Mouse (Mus musculus) ES-E14 (cell line): ENCODE data around the gene Bcat1. TPM values are rescaled to one million over a fixed set of nuclear protein-coding genes. Genes with fewer than 3 reads are reported as not detected.

Experiments
- DNase-seq: peaks from one replicate; pipeline ENCODE4 v3.0.0-alpha.2; 2013; ENCODE audit warnings: low read depth, low spot score
- H3K27ac ChIP-seq: 2 replicates; pipeline ENCODE4 v1.5.1; 2012; ENCODE audit warnings: low read depth, mild to moderate bottlenecking, low read length, moderate library complexity, mixed read lengths; ENCODE audit not compliant: poor library complexity, insufficient read depth, severe bottlenecking
- H3K36me3 ChIP-seq: 2 replicates; pipeline ENCODE4 v1.6.1; 2012; ENCODE audit warnings: mild to moderate bottlenecking, low read length, moderate library complexity, mixed read lengths; ENCODE audit not compliant: control insufficient read depth, poor library complexity, insufficient read depth, severe bottlenecking
- H3K4me1 ChIP-seq, 2 experiments: fragments of 150-350 bp in 1 of 2; sonication (generic) in 1 of 2; 2 replicates each; pipeline ENCODE4 v1.6.1; 2012; ENCODE audit warnings: low read length in 2 of 2, mild to moderate bottlenecking in 1 of 2, mixed read lengths in 1 of 2; ENCODE audit not compliant: control insufficient read depth in 2 of 2, insufficient read depth in 2 of 2, poor library complexity in 1 of 2
- H3K4me3 ChIP-seq, 2 experiments: fragments of 150-350 bp in 1 of 2; sonication (generic) in 1 of 2; 2 replicates each; pipeline ENCODE4 v1.5.1; 2012; ENCODE audit warnings: low read length in 2 of 2, low read depth in 1 of 2, mild to moderate bottlenecking in 1 of 2, mixed read lengths in 1 of 2; ENCODE audit not compliant: insufficient read depth in 1 of 2, poor library complexity in 1 of 2, severe bottlenecking in 1 of 2
- H3K9ac ChIP-seq: 2 replicates; pipeline ENCODE4 v1.6.1; 2012; ENCODE audit warnings: low read depth, mild to moderate bottlenecking, low read length, mixed read lengths; ENCODE audit not compliant: poor library complexity, insufficient read depth, severe bottlenecking
- H3K9me3 ChIP-seq: fragments of 150-350 bp; sonication (generic); 2 replicates; pipeline ENCODE4 v1.6.1; 2012; ENCODE audit warnings: low read depth, mild to moderate bottlenecking, low read length; ENCODE audit not compliant: control insufficient read depth, insufficient read depth
- CHD2 ChIP-seq: IDR thresholded peaks from 2 replicates; pipeline ENCODE4 v1.6.1; 2014; ENCODE audit warnings: mild to moderate bottlenecking, low read depth, low read length, inconsistent platforms
- HCFC1 ChIP-seq: IDR thresholded peaks from 2 replicates; pipeline ENCODE4 v1.6.1; 2012; ENCODE audit warnings: low read length, inconsistent platforms, borderline replicate concordance; ENCODE audit not compliant: insufficient read depth
- MAFK ChIP-seq: IDR thresholded peaks from 2 replicates; pipeline ENCODE4 v1.6.1; 2014; ENCODE audit warnings: mild to moderate bottlenecking, low read depth, low read length, inconsistent platforms; ENCODE audit not compliant: insufficient read depth
- ZC3H11A ChIP-seq: IDR thresholded peaks from 2 replicates; pipeline ENCODE4 v1.6.1; 2012; ENCODE audit warnings: low read depth, mild to moderate bottlenecking, inconsistent platforms, low read length, borderline replicate concordance
- ZNF384 ChIP-seq: IDR thresholded peaks from 2 replicates; pipeline ENCODE4 v1.6.1; 2012; ENCODE audit warnings: low read depth, low read length, inconsistent platforms
- in situ Hi-C, 2 experiments: fragments of 600-800 bp; cut with MboI; formaldehyde crosslinking; loops; one replicate each; pipeline ENCODE4 v1.15.1; 2025; ENCODE audit warnings: low sequenced_read_pairs in 2 of 2, inconsistent platforms in 1 of 2; ENCODE audit not compliant: unreplicated experiment in 2 of 2
- total RNA-seq: library from RNA; depleted of rRNA; stranded (reverse); fragments of 300-350 nt; gene quantifications from 2 replicates; pipeline ENCODE4 v1.2.3, GENCODE M21; 2012

Bcat1 gene
- total RNA-seq, 1 experiment = 180 TPM

- peaks cover 2% of the 10 kb centered on the region in 2 experiments; a peak in 1 of 4 replicates for H3K4me1 ChIP-seq
- no peaks in the 10 kb centered on the region for H3K36me3 ChIP-seq
- TF ChIP-seq MAFK (no peak), ZNF384 (no peak), HCFC1 (no peak), CHD2 (no peak), ZC3H11A (no peak)
- peak overlapping the region; percentile 34; the same call in 1 of the 2 replicates for H3K9ac ChIP-seq
- in situ Hi-C loops = no loop called here
- no peak overlapping the region for H3K27ac ChIP-seq
- no peak for DNase-seq
- H3K9me3 ChIP-seq = no peaks in the 10 kb centered on the region; the same call in 1 of the 2 replicates
- H3K4me3 ChIP-seq = no peak overlapping the region
Measured at GRCm38 (mm10) chr6:144984221-144984620, 91.8 kb downstream of the Bcat1 start.

GRCm38 (mm10) chr6:144982093-144982492 lies 93.9 kb downstream of the Bcat1 start:
- in situ Hi-C loops = no loop called here
- H3K27ac ChIP-seq = no peak overlapping the region
- DNase-seq = no peak
- no peak overlapping the region for H3K4me3 ChIP-seq
- peaks cover 2% of the 10 kb centered on the region in 2 experiments; a peak in 1 of 4 replicates for H3K4me1 ChIP-seq
- H3K9me3 ChIP-seq = no peaks in the 10 kb centered on the region; the same call in 1 of the 2 replicates
- H3K9ac ChIP-seq = no peak overlapping the region
- H3K36me3 ChIP-seq = no peaks in the 10 kb centered on the region
- no peak for TF ChIP-seq CHD2
- TF ChIP-seq ZC3H11A = no peak
- no peak for TF ChIP-seq HCFC1
- TF ChIP-seq ZNF384 = no peak
- TF ChIP-seq MAFK = no peak

- Histone ChIP-seq H3K9ac (no peak overlapping the region), H3K4me3 (no peak overlapping the region), H3K4me1 (no peaks in the 10 kb centered on the region), H3K36me3 (no peaks in the 10 kb centered on the region), H3K27ac (no peak overlapping the region), H3K9me3 (no peaks in the 10 kb centered on the region)
- in situ Hi-C loops = no loop called here
- no peak for DNase-seq
- TF ChIP-seq HCFC1 = no peak
- no peak for TF ChIP-seq MAFK
- TF ChIP-seq CHD2 = no peak
- no peak for TF ChIP-seq ZNF384
- TF ChIP-seq ZC3H11A = no peak
Measured at GRCm38 (mm10) chr6:144972351-144972750, 103.6 kb downstream of the Bcat1 start.

GRCm38 (mm10) chr6:144970900-144971299 lies 105.1 kb downstream of the Bcat1 start:
- H3K9ac ChIP-seq = no peak overlapping the region
- no peaks in the 10 kb centered on the region for H3K4me1 ChIP-seq
- H3K36me3 ChIP-seq = no peaks in the 10 kb centered on the region
- no peak overlapping the region for H3K27ac ChIP-seq
- in situ Hi-C loops = no loop called here
- DNase-seq = no peak
- H3K4me3 ChIP-seq = no peak overlapping the region
- no peaks in the 10 kb centered on the region for H3K9me3 ChIP-seq
- TF ChIP-seq HCFC1 (no peak), ZC3H11A (peak; percentile 35; the same call in 1 of the 2 replicates)

- Histone ChIP-seq H3K9ac (no peak overlapping the region), H3K4me1 (no peaks in the 10 kb centered on the region), H3K4me3 (no peak overlapping the region), H3K27ac (no peak overlapping the region), H3K36me3 (no peaks in the 10 kb centered on the region), H3K9me3 (no peaks in the 10 kb centered on the region)
- no peak for DNase-seq
- in situ Hi-C loops = no loop called here
- no peak for TF ChIP-seq CHD2
- no peak for TF ChIP-seq MAFK
- TF ChIP-seq ZNF384 = no peak
- TF ChIP-seq HCFC1 = no peak
- no peak for TF ChIP-seq ZC3H11A
Measured at GRCm38 (mm10) chr6:144967536-144967935, 108.4 kb downstream of the Bcat1 start.
